Mouse (Mus musculus) embryonic facial prominence, embryonic 13.5 days (tissue): ENCODE results near the gene Tekt3. TPM values are rescaled to one million over a fixed set of nuclear protein-coding genes. Genes with fewer than 3 reads are reported as not detected.

Source experiments
- ATAC-seq: fragments of 200-750 bp; cut with Nextera tagmentation; 2 replicates; pipeline ENCODE4 v1.8.0; 2017; ENCODE audit warnings: low read depth; ENCODE audit not compliant: insufficient number of reproducible peaks, insufficient read depth, low FRiP score, low TSS enrichment
- H3K27ac ChIP-seq: fragments of 300-500 bp; sonication (generic); 2 replicates; pipeline ENCODE4 v1.5.1; 2015; ENCODE audit warnings: moderate library complexity, mild to moderate bottlenecking, inconsistent platforms
- H3K27me3 ChIP-seq: fragments of 300-500 bp; sonication (generic); 2 replicates; pipeline ENCODE4 v1.6.1; 2015; ENCODE audit warnings: mild to moderate bottlenecking, inconsistent platforms
- H3K36me3 ChIP-seq: fragments of 300-500 bp; sonication (generic); 2 replicates; pipeline ENCODE4 v1.6.1; 2015; ENCODE audit warnings: mild to moderate bottlenecking, inconsistent platforms
- H3K4me1 ChIP-seq: fragments of 300-500 bp; sonication (generic); 2 replicates; pipeline ENCODE4 v1.6.1; 2015; ENCODE audit warnings: inconsistent platforms
- H3K4me2 ChIP-seq: fragments of 300-500 bp; sonication (generic); 2 replicates; pipeline ENCODE4 v1.6.1; 2015; ENCODE audit warnings: moderate library complexity, mild to moderate bottlenecking, inconsistent platforms
- H3K4me3 ChIP-seq: fragments of 300-500 bp; sonication (generic); 2 replicates; pipeline ENCODE4 v1.5.1; 2015; ENCODE audit warnings: mild to moderate bottlenecking, inconsistent platforms
- H3K9ac ChIP-seq: fragments of 300-500 bp; sonication (generic); 2 replicates; pipeline ENCODE4 v1.6.1; 2015; ENCODE audit warnings: mild to moderate bottlenecking, inconsistent platforms
- H3K9me3 ChIP-seq: fragments of 300-500 bp; sonication (generic); 2 replicates; pipeline ENCODE4 v1.6.1; 2016; ENCODE audit warnings: inconsistent platforms
- WGBS: fragments of 180-500 bp; shearing (Covaris S2); methylation state at CpG from one replicate; pipeline ENCODE4 v1.1.7; 2015; ENCODE audit warnings: mixed read lengths; 5-methylcytosine and 5-hydroxymethylcytosine counted together
- polyA plus RNA-seq: library from polyadenylated mRNA; unstranded; fragments of >200 nt; fragmentation: Nextera tagmentation; extraction: Ambion mirVana; gene quantifications from 2 replicates; pipeline ENCODE4 v1.2.1, GENCODE M21; 2015

The Tekt3 gene
- not detected in 2 replicates for polyA plus RNA-seq

- Histone ChIP-seq H3K27me3 (0 out of 2 replicates have a peak, but pooled peaks cover 5% of the 10 kb centered on the region), H3K4me1 (peaks cover 10% of the 10 kb centered on the region; the same call in 1 of the 2 replicates), H3K9me3 (no peaks in the 10 kb centered on the region), H3K36me3 (no peaks in the 10 kb centered on the region), H3K4me2 (peak within 1 kb of the TSS; percentile 34), H3K9ac (no peak within 1 kb of the TSS), H3K27ac (no peak within 1 kb of the TSS), H3K4me3 (no peak within 1 kb of the TSS)
- no peak for ATAC-seq
- WGBS: 8% methylated on average over 17 of the region's 17 CpGs
Measured at GRCm38 (mm10) chr11:63061446-63061845, at the start of gene Tekt3. Tekt3 (plus strand) TSS chr11:63061654.

- Histone ChIP-seq H3K4me1 (peaks cover 28% of the 10 kb centered on the region), H3K4me3 (no peak overlapping the region), H3K27ac (no peak overlapping the region), H3K9ac (no peak overlapping the region), H3K36me3 (no peaks in the 10 kb centered on the region), H3K9me3 (no peaks in the 10 kb centered on the region), H3K27me3 (no peaks in the 10 kb centered on the region), H3K4me2 (no peak overlapping the region)
- ATAC-seq: no peak
- 61% methylated on average over 6 of the region's 6 CpGs for WGBS
Measured at GRCm38 (mm10) chr11:63017327-63018082, 43.9 kb upstream of the Tekt3 start.

GRCm38 (mm10) chr11:63018083-63018622 lies 43.3 kb upstream of the Tekt3 start:
- H3K27ac ChIP-seq: no peak overlapping the region
- no peak overlapping the region for H3K4me2 ChIP-seq
- H3K4me3 ChIP-seq: no peak overlapping the region
- H3K36me3 ChIP-seq: no peaks in the 10 kb centered on the region
- H3K9me3 ChIP-seq: no peaks in the 10 kb centered on the region
- ATAC-seq: no peak
- WGBS: 85% methylated on average over 6 of the region's 6 CpGs
- H3K27me3 ChIP-seq: no peaks in the 10 kb centered on the region
- H3K9ac ChIP-seq: no peak overlapping the region
- H3K4me1 ChIP-seq: peaks cover 28% of the 10 kb centered on the region

GRCm38 (mm10) chr11:63020633-63021032 lies 40.8 kb upstream of the Tekt3 start:
- H3K4me3 ChIP-seq: no peak overlapping the region
- ATAC-seq: no peak
- H3K4me2 ChIP-seq: no peak overlapping the region
- peaks cover 28% of the 10 kb centered on the region for H3K4me1 ChIP-seq
- H3K9ac ChIP-seq: no peak overlapping the region
- H3K36me3 ChIP-seq: no peaks in the 10 kb centered on the region
- H3K27me3 ChIP-seq: no peaks in the 10 kb centered on the region
- no peaks in the 10 kb centered on the region for H3K9me3 ChIP-seq
- H3K27ac ChIP-seq: no peak overlapping the region

- Histone ChIP-seq H3K4me1 (peaks cover 28% of the 10 kb centered on the region), H3K9ac (no peak overlapping the region), H3K36me3 (no peaks in the 10 kb centered on the region), H3K9me3 (no peaks in the 10 kb centered on the region), H3K4me3 (no peak overlapping the region), H3K4me2 (no peak overlapping the region), H3K27me3 (no peaks in the 10 kb centered on the region), H3K27ac (no peak overlapping the region)
- no peak; the same call in 1 of the 2 replicates for ATAC-seq
- 30% methylated on average over 5 of the region's 5 CpGs for WGBS
Measured at GRCm38 (mm10) chr11:63021141-63021806, 40.2 kb upstream of the Tekt3 start.

- no peaks in the 10 kb centered on the region for H3K27me3 ChIP-seq
- H3K4me3 ChIP-seq: no peak overlapping the region
- no peaks in the 10 kb centered on the region for H3K36me3 ChIP-seq
- no peaks in the 10 kb centered on the region for H3K9me3 ChIP-seq
- no peak for ATAC-seq
- WGBS: 75% methylated on average over 5 of the region's 5 CpGs
- no peak overlapping the region for H3K4me2 ChIP-seq
- H3K27ac ChIP-seq: no peak overlapping the region
- H3K4me1 ChIP-seq: peaks cover 31% of the 10 kb centered on the region
- no peak overlapping the region for H3K9ac ChIP-seq
Measured at GRCm38 (mm10) chr11:63023461-63023860, 38.0 kb upstream of the Tekt3 start.

- Histone ChIP-seq H3K4me3 (no peak overlapping the region), H3K9ac (no peak overlapping the region), H3K36me3 (no peaks in the 10 kb centered on the region), H3K4me2 (no peak overlapping the region), H3K27ac (no peak overlapping the region), H3K27me3 (no peaks in the 10 kb centered on the region), H3K9me3 (no peaks in the 10 kb centered on the region), H3K4me1 (peaks cover 34% of the 10 kb centered on the region)
- WGBS: 49% methylated on average over 2 of the region's 2 CpGs
- ATAC-seq: no peak
Measured at GRCm38 (mm10) chr11:63024136-63024535, 37.3 kb upstream of the Tekt3 start.

- no peak overlapping the region for H3K4me3 ChIP-seq
- peaks cover 24% of the 10 kb centered on the region for H3K4me1 ChIP-seq
- no peaks in the 10 kb centered on the region for H3K9me3 ChIP-seq
- no peaks in the 10 kb centered on the region for H3K36me3 ChIP-seq
- no peak overlapping the region for H3K27ac ChIP-seq
- whole genome bisulfite sequencing: 79% methylated on average over 6 of the region's 6 CpGs
- no peak overlapping the region for H3K4me2 ChIP-seq
- no peaks in the 10 kb centered on the region for H3K27me3 ChIP-seq
- no peak for ATAC-seq
- H3K9ac ChIP-seq: no peak overlapping the region
Measured at GRCm38 (mm10) chr11:63025476-63025875, 36.0 kb upstream of the Tekt3 start.

GRCm38 (mm10) chr11:63026651-63027141 lies 34.8 kb upstream of the Tekt3 start:
- Histone ChIP-seq H3K9me3 (no peaks in the 10 kb centered on the region), H3K4me2 (no peak overlapping the region), H3K27ac (no peak overlapping the region), H3K27me3 (no peaks in the 10 kb centered on the region), H3K4me3 (no peak overlapping the region), H3K36me3 (no peaks in the 10 kb centered on the region), H3K9ac (no peak overlapping the region), H3K4me1 (peaks cover 13% of the 10 kb centered on the region)
- WGBS: 86% methylated on average over 9 of the region's 9 CpGs
- ATAC-seq: no peak

GRCm38 (mm10) chr11:63028131-63028530 lies 33.3 kb upstream of the Tekt3 start:
- H3K4me2 ChIP-seq: no peak overlapping the region
- ATAC-seq: no peak
- peaks cover 9% of the 10 kb centered on the region for H3K4me1 ChIP-seq
- no peak overlapping the region for H3K27ac ChIP-seq
- no peak overlapping the region for H3K4me3 ChIP-seq
- WGBS: 88% methylated on average over 3 of the region's 3 CpGs
- H3K27me3 ChIP-seq: no peaks in the 10 kb centered on the region
- H3K9ac ChIP-seq: no peak overlapping the region
- H3K9me3 ChIP-seq: peaks cover 2% of the 10 kb centered on the region; the same call in 1 of the 2 replicates
- H3K36me3 ChIP-seq: no peaks in the 10 kb centered on the region

GRCm38 (mm10) chr11:63029148-63029714 lies 32.2 kb upstream of the Tekt3 start:
- WGBS: 46% methylated on average over 4 of the region's 4 CpGs
- Histone ChIP-seq H3K9ac (no peak overlapping the region), H3K4me2 (no peak overlapping the region), H3K4me1 (peaks cover 9% of the 10 kb centered on the region), H3K4me3 (no peak overlapping the region), H3K27me3 (no peaks in the 10 kb centered on the region), H3K9me3 (peaks cover 4% of the 10 kb centered on the region; the same call in 1 of the 2 replicates), H3K27ac (no peak overlapping the region), H3K36me3 (no peaks in the 10 kb centered on the region)
- no peak for ATAC-seq
